Mouse (Mus musculus): ENCODE measurements around the gene Foxred2. TPM values are rescaled to one million over a fixed set of nuclear protein-coding genes. Genes with fewer than 3 reads are reported as not detected.

The Foxred2 gene
- total RNA-seq, 2 experiments from 2014 or later = 11.9 to 12.3 TPM

DNA sequence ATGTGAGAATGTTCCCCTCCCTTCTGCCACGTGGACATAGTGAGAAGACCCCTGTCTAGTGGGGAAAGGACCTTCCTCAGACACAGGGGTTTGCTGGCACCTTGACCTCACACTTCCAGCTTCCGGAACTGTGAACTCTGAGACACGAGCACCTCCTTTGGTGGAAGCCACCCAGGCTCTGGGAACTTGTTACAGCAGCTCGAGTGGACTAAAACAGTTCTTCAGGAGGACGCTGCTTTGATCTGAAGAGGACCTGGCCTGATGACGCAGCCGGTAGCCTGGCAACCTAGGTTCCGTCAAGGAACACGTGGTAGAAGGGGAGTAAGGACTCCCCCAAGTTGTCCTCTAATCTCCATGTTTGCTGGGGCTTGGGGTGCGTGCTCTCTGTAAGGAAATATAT, 64.1 kb downstream of the Foxred2 start:
- no peak for DNase-seq (ENCODE audit: low spot score in 2 of 2)
- intact Hi-C loops (cut with DNase I) = no loop called here

- intact Hi-C loops (cut with DNase I) = no loop called here
- no peak for DNase-seq (ENCODE audit: low spot score in 2 of 2)
Observed at GRCm38 (mm10) chr15:77891766-77892165, 64.8 kb downstream of the Foxred2 start.

Other genes with a start within 250 kb of the Foxred2 start
- gene Apol9b, start 227.7 kb downstream of the Foxred2 start, total RNA-seq (2021) = under 1 TPM in 1 of 2 experiments, not detected in 1; 0.27 TPM
- gene Apol8, start 199.7 kb downstream of the Foxred2 start, total RNA-seq (2021) = 1 to 10 TPM; 4.0 TPM
- gene Myh9, start 114.5 kb downstream of the Foxred2 start, total RNA-seq (2021) = 10 to 100 TPM; 58.0 to 77.6 TPM
- gene Txn2, start 27.7 kb downstream of the Foxred2 start, total RNA-seq (2021) = 100 to 1,000 TPM; 125 to 150 TPM
- gene Eif3d, start 14.1 kb upstream of the Foxred2 start, total RNA-seq (2021) = 100 to 1,000 TPM in 1 of 2 experiments, 10 to 100 TPM in 1; 94.5 to 104 TPM
- 10 to 100 TPM; 54.1 to 56.5 TPM for gene Cacng2, start 163.3 kb upstream of the Foxred2 start, total RNA-seq (2021)
- gene Ift27, start 217.4 kb upstream of the Foxred2 start, total RNA-seq (2021) = 10 to 100 TPM; 34.5 to 38.1 TPM
- 100 to 1,000 TPM in 1 of 2 experiments, 10 to 100 TPM in 1; 73.3 to 114 TPM for gene Pvalb, start 249.7 kb upstream of the Foxred2 start, total RNA-seq (2021)

All from left cerebral cortex, postnatal 36 days (tissue).